Mouse (Mus musculus) cortical plate, adult 2 months (tissue): Measurements from ENCODE around the gene Cmtm8. TPM values are rescaled to one million over a fixed set of nuclear protein-coding genes. Genes with fewer than 3 reads are reported as not detected.
A peak's percentile ranks its signal among the peaks of the same experiment; 100 is the strongest.

Source experiments
- H3K27ac ChIP-seq: fragments of 200-500 bp; 2 replicates; pipeline ENCODE4 v1.5.1; 2012; ENCODE audit warnings: low read length, control low read depth, inconsistent platforms; ENCODE audit not compliant: insufficient read depth
- H3K4me1 ChIP-seq: fragments of 200-500 bp; 2 replicates; pipeline ENCODE4 v1.6.1; 2011; ENCODE audit warnings: low read length; ENCODE audit not compliant: control insufficient read depth, insufficient read depth
- H3K4me3 ChIP-seq: fragments of 200-500 bp; 2 replicates; pipeline ENCODE4 v1.5.1; 2011; ENCODE audit warnings: mild to moderate bottlenecking, low read length, control low read depth; ENCODE audit not compliant: insufficient read depth
- CTCF ChIP-seq: fragments of 200-500 bp; IDR thresholded peaks from 2 replicates; pipeline ENCODE4 v1.5.1; 2011; ENCODE audit warnings: mild to moderate bottlenecking, control low read depth, low read length; ENCODE audit not compliant: insufficient read depth; ENCODE audit errors: extremely low read depth
- POLR2A ChIP-seq: fragments of 200-500 bp; IDR thresholded peaks from 2 replicates; pipeline ENCODE4 v1.6.1; 2011; ENCODE audit warnings: mild to moderate bottlenecking, low read length, control low read depth; ENCODE audit not compliant: insufficient read depth; ENCODE audit errors: extremely low read depth
- polyA plus RNA-seq: library from polyadenylated mRNA; depleted of rRNA; stranded (reverse); fragments of >200 nt; gene quantifications from 2 replicates; pipeline ENCODE4 v1.2.3, GENCODE M21; 2012; rRNA removed

Gene Cmtm8
- polyA plus RNA-seq: 4.7 and 4.9 TPM in 2 replicates

DNA sequence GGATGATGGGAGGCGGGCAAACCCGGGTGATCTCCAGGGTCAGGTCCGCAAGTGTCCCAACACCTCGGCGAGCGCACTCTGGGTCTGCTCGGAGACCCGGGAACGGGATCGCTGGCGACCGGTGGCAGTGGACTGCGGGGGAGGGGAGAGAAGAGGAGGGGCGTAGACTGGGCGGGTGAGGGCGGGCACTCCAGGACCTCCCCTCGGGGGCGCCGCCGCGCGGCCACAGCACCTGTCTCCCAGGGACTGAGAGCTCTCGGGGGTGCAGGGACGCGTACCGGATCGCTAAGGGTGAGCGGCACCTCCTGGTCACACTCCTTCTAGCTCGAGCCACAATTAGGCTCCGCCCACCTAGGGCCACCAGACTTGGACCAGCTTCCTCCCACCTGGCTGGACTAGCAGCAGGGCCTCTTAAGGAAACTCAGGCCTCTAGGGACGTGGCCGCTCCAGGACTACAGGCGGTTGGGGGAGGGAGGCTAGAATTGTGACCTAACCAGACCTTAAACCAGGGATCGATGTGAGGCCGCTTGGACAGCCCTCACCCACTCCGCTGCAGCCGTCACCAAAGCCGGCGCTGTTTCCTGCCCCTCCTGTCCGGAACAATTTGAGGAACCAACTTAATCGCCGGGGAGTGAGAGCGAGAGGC lies at the start of gene Cmtm8:
Cmtm8 (minus strand) TSS at position 140 of the 646 bp plus-strand sequence.
- H3K4me3 ChIP-seq: peak within 1 kb of the TSS; percentile 53
- TF ChIP-seq CTCF (no peak), POLR2A (no peak)
- H3K4me1 ChIP-seq: no peaks in the 10 kb centered on the region
- H3K27ac ChIP-seq: peak within 1 kb of the TSS; percentile 75; the same call in 1 of the 2 replicates

DNA sequence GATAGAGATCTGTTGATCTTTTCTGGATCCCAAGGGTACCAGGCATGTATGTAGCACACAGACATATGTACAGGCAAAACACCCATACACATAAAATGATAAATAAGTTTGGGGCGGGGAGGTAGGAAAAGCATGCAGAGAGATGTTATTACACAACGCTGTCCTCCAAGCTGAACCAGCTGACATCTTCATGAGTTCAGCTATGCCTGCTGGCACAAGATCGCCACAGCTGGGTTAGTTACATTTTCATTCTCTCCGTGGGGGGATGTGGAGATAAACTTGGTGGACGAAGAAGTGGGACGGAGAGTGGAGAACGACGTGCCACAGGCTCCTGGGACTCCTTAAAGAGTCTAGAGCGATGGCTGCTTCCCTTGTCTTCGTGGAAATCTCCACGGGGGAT lies 49.0 kb upstream of the Cmtm8 start:
- Histone ChIP-seq H3K4me1 (no peaks in the 10 kb centered on the region), H3K4me3 (no peak overlapping the region), H3K27ac (no peak overlapping the region)
- TF ChIP-seq POLR2A (no peak), CTCF (no peak)

DNA sequence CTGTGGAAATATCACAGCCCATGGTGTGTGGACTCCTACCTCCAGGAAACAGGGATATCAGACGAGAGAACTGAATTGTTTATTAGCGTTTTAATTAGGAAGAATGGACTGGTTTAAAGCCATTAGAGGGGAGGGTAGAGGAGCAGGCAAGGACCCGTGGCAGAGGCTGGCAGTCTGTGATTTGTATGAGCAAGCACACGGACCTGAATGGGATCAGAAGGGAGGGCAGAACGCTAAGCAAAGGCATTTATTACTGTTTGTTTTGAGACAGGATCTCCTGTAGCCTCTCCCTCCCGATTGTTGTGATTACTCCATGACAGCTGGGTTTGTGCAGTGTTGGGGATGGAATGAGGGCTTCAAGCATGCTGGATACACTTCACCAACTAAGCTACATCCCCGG lies 46.4 kb upstream of the Cmtm8 start:
- no peak overlapping the region for H3K4me3 ChIP-seq
- no peaks in the 10 kb centered on the region for H3K4me1 ChIP-seq
- no peak for TF ChIP-seq POLR2A
- no peak for TF ChIP-seq CTCF
- no peak overlapping the region for H3K27ac ChIP-seq

DNA sequence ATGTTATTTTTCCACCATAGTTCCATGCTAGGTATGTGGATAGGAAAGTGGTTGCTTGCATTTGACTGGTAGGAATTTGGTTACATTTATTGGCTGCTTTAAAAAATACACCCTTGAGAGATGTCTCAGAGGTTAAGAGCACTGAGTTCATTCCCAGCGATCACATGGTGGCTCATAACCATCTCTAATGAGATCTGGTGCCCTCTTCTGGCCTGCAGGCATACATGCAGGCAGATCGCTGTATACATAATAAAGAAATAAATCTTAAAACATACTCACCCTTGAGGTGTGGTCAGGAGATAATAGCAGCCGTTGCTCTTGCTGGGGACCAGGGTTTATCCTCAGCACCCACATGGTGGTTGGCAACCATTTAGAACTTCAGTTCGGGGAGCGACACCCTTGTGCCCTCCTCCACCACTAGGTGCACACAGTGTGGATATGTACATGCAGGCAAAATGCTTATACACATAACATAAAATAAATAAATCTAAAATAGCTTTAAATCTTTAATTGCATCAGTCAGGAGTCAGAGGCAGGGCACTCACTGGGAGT lies 45.0 kb upstream of the Cmtm8 start:
- H3K27ac ChIP-seq: no peak overlapping the region
- no peaks in the 10 kb centered on the region for H3K4me1 ChIP-seq
- no peak overlapping the region for H3K4me3 ChIP-seq
- TF ChIP-seq POLR2A (no peak), CTCF (no peak)

DNA sequence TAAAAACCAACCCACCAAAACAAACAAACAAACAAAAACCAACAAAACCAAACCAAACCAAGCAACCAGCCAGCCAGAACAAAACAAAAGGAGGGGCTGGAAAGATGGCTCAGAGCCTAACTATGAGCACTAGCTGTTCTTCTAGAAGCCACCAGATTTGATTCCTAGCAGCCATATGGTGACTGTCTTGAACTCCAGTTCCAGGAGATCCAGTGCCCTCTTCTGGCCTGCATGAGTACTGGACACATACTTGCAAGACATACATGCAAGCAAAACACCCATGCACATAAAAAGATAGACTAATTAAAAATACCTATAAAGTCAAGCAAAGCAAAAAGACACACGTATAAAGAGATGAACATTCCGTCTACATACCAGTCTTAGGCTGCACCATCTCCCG lies 43.7 kb upstream of the Cmtm8 start:
- TF ChIP-seq CTCF: peak; percentile 42
- no peak for TF ChIP-seq POLR2A

DNA sequence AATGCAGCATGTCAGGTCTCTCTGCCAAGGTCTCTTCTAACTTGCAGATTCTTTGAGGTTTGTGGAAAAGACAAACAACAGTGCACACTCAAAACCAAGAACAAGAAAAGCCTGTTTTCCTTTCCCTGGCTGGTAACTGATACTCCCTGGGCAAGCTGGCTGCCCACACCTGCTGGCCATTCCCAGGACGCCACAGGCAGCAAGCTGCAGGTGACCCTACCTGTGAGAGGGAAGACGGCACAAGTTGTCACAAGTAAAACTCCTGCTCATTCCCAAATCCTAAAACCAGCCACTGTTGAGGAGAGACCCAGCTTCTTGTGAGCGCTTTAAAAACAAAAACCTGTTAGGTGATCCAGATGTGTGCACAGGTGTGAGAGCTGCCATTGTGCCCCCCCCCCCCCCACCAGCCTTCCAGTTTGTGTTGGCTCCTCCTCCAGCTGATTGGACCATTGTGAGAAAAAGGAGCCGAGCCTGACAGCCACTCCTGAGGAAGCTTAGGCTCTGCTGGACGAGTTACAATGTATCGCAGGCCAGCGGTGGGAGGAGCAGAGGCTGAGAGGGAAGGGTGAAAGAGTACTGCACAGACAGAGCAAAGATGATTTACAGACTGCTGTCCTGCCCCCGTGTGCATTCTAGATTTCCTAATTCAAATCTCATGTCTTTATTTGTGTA lies 42.2 kb upstream of the Cmtm8 start:
- Histone ChIP-seq H3K4me1 (no peaks in the 10 kb centered on the region), H3K27ac (no peak overlapping the region), H3K4me3 (no peak overlapping the region)
- TF ChIP-seq CTCF (no peak), POLR2A (no peak)

More for the DNA sequence above, 43.7 kb upstream of the Cmtm8 start:
- H3K4me1 ChIP-seq: no peaks in the 10 kb centered on the region
- no peak overlapping the region for H3K27ac ChIP-seq
- H3K4me3 ChIP-seq: no peak overlapping the region

DNA sequence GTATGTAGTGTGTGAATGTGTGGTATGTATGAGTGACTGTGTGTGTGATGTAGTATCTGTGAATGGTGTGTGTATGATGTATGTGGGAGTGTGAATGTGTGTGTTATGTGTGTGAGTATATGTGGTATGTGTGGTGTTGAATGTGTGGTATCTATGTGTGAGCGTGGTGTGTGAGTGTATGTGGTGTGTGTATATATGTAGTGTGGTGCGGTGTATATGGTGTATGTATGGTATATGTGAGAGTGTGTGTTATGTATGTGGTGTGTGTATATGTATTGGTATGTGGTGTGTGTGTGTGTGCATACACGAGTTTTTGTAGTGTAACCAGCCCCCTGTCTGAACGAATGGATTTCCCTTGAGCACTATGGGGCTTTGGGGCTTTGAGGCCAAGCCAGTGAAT lies 41.6 kb upstream of the Cmtm8 start:
- Histone ChIP-seq H3K4me3 (no peak overlapping the region), H3K4me1 (no peaks in the 10 kb centered on the region), H3K27ac (no peak overlapping the region)
- TF ChIP-seq POLR2A (no peak), CTCF (no peak)

DNA sequence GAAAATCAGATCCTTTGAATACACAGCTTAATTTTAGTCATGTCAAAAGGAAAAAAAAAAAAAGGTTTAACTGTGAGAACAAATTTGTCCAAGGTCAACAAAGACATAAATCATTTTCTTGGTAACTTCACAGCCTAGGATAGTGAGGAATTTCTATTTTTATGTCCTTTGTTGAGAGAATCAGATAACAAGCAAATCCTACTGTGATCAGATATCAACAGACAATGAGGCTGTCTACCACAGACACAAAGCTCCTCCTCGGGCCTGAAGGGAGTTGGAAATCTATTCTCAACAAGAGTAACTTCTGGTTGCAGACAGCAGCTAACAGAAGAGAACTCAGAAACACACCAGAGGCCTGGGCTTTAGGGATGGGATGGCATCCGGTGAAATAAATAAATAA lies 38.0 kb upstream of the Cmtm8 start:
- Histone ChIP-seq H3K4me3 (no peak overlapping the region), H3K4me1 (no peaks in the 10 kb centered on the region), H3K27ac (no peak overlapping the region)
- TF ChIP-seq CTCF (no peak), POLR2A (no peak)

DNA sequence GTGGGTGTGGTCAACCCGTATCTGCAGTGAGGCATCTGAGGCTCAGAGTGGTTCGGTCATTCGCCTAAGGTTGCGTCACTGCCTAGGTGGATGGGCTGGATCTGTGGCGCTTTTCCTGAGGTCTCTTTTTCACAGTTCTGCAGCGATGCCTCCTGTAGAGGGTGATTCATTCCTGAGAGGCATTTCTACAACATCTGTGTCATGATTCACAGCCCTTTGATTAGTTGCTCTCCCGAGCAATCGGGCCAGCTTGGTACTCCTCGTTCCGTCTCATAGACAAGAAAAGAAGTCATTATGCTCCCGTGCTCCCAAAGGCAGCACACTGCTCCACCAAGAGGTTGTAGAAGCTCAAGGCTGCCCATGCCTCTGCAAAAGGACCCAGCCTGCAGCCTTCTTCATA lies 11.4 kb upstream of the Cmtm8 start:
- no peak overlapping the region for H3K4me3 ChIP-seq
- no peak overlapping the region for H3K27ac ChIP-seq
- 0 out of 2 replicates have a peak, but pooled peaks have one; percentile 8 for TF ChIP-seq CTCF
- TF ChIP-seq POLR2A: no peak
- no peaks in the 10 kb centered on the region for H3K4me1 ChIP-seq

DNA sequence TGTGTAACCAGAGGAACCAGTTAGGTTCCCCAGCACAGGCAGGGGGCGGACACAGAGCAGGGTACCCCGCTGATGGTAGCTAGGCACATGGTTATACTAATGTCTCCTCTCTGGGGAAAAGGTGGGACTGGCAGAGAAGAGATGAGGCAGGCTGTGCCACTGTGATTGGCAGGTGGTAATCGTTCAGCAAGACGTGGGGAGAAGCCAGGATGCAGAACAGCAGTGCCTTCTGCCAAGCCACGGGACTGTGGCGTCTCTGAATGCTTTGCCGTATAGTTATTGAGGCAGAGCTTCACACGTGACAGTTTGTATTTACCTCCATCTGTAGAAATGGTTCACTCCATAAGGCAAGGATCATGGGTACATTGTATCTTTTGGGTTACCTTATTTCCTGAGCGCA lies 10.7 kb upstream of the Cmtm8 start:
- H3K27ac ChIP-seq: no peak overlapping the region

More for the DNA sequence above, 10.7 kb upstream of the Cmtm8 start:
- no peak for TF ChIP-seq CTCF
- H3K4me1 ChIP-seq: no peaks in the 10 kb centered on the region
- H3K4me3 ChIP-seq: no peak overlapping the region
